Mouse (Mus musculus) midbrain, embryonic 16.5 days (tissue): ENCODE data around the gene Olfr544. TPM values are rescaled to one million over a fixed set of nuclear protein-coding genes. Genes with fewer than 3 reads are reported as not detected.

Experiments
- ATAC-seq: fragments of 200-750 bp; cut with Nextera tagmentation; 2 replicates; pipeline ENCODE4 v1.8.0; 2017; ENCODE audit warnings: moderate TSS enrichment
- H3K27ac ChIP-seq: fragments of 300-500 bp; sonication (generic); 2 replicates; pipeline ENCODE4 v1.5.1; 2014; ENCODE audit warnings: mild to moderate bottlenecking, low read length, mixed read lengths
- H3K27me3 ChIP-seq: fragments of 300-500 bp; sonication (generic); 2 replicates; pipeline ENCODE4 v1.6.1; 2014; ENCODE audit warnings: low read depth, low read length, mixed read lengths; ENCODE audit not compliant: control insufficient read depth, insufficient read depth
- H3K36me3 ChIP-seq: fragments of 300-500 bp; sonication (generic); 2 replicates; pipeline ENCODE4 v1.6.1; 2014; ENCODE audit warnings: mild to moderate bottlenecking, low read length, moderate library complexity, mixed read lengths; ENCODE audit not compliant: control insufficient read depth, insufficient read depth
- H3K4me1 ChIP-seq: fragments of 300-500 bp; sonication (generic); 2 replicates; pipeline ENCODE4 v1.6.1; 2014; ENCODE audit warnings: mild to moderate bottlenecking, low read length, mixed read lengths; ENCODE audit not compliant: control insufficient read depth, insufficient read depth
- H3K4me2 ChIP-seq: fragments of 300-500 bp; sonication (generic); 2 replicates; pipeline ENCODE4 v1.6.1; 2014; ENCODE audit warnings: mild to moderate bottlenecking, low read length, mixed read lengths
- H3K4me3 ChIP-seq: fragments of 300-500 bp; sonication (generic); 2 replicates; pipeline ENCODE4 v1.5.1; 2014; ENCODE audit warnings: low read depth, mild to moderate bottlenecking, low read length, moderate library complexity, mixed read lengths
- H3K9ac ChIP-seq: fragments of 300-500 bp; sonication (generic); 2 replicates; pipeline ENCODE4 v1.6.1; 2014; ENCODE audit warnings: low read depth, low read length, mixed read lengths
- H3K9me3 ChIP-seq: fragments of 300-500 bp; sonication (generic); replicated peaks from 2 replicates; pipeline ENCODE4 v1.6.1; 2014; ENCODE audit warnings: mild to moderate bottlenecking, low read length, mixed read lengths; ENCODE audit not compliant: control insufficient read depth, poor library complexity, severe bottlenecking
- WGBS: fragments of 180-500 bp; shearing (Covaris S2); extraction: QIAGEN DNeasy Blood & Tissue Kit; methylation state at CpG from one replicate; pipeline ENCODE4 v1.1.7; 2014; 5-methylcytosine and 5-hydroxymethylcytosine counted together
- polyA plus RNA-seq: library from polyadenylated mRNA; unstranded; fragments of >200 nt; fragmentation: Nextera tagmentation; extraction: Ambion mirVana; gene quantifications from 2 replicates; pipeline ENCODE4 v1.2.1, GENCODE M21; 2015

The Olfr544 gene
- polyA plus RNA-seq, 1 experiment from 2014 or later, result 0.19 TPM

- ATAC-seq, result no peak
- Histone ChIP-seq H3K4me1 (no peaks in the 10 kb centered on the region), H3K27me3 (no peaks in the 10 kb centered on the region), H3K4me2 (no peak within 1 kb of the TSS), H3K9ac (no peak within 1 kb of the TSS), H3K4me3 (no peak within 1 kb of the TSS), H3K27ac (no peak within 1 kb of the TSS), H3K36me3 (0 out of 2 replicates have a peak, but pooled peaks cover 4% of the 10 kb centered on the region), H3K9me3 (no peaks in the 10 kb centered on the region)
- 94% methylated on average over 4 of the region's 4 CpGs for WGBS
These were observed 6.5 kb downstream of the Olfr544 start, which contains the start of gene Olfr543 for GRCm38 (mm10) chr7:102481579-102481978. TSS of gene Olfr543 (minus strand) at chr7:102481679.

DNA sequence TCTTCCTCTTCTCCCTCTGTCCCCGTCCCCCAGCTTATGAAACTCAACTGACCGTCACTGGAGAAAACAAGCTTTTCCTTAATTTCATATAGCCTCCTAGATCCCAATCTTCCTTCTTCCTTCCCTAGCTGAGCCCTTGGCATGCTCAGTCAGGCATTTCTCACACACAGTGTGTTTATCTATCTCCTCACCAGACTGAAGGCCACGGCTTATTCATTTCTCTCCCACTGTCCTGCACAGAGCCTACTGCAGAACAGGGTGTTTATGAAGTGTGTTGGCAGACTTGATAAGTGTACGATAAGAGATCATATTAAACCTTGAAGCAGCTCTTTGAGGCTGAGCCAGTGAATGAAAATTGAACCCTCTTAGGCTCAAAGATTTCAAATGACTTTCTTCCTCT is 7.3 kb downstream of the Olfr544 start:
- Histone ChIP-seq H3K4me1 (no peaks in the 10 kb centered on the region), H3K4me2 (no peak overlapping the region), H3K9me3 (no peaks in the 10 kb centered on the region), H3K27me3 (no peaks in the 10 kb centered on the region), H3K9ac (no peak overlapping the region), H3K4me3 (no peak overlapping the region), H3K27ac (no peak overlapping the region), H3K36me3 (0 out of 2 replicates have a peak, but pooled peaks cover 4% of the 10 kb centered on the region)
- ATAC-seq, result no peak
- 87% methylated on average over 4 of the region's 4 CpGs for WGBS

- WGBS, result 79% methylated on average over 5 of the region's 5 CpGs
These were observed 8.6 kb downstream of the Olfr544 start for GRCm38 (mm10) chr7:102479368-102480078.

GRCm38 (mm10) chr7:102478926-102479325 is 9.2 kb downstream of the Olfr544 start:
- H3K9ac ChIP-seq, result no peak overlapping the region
- H3K9me3 ChIP-seq, result no peaks in the 10 kb centered on the region
- no peak overlapping the region for H3K4me2 ChIP-seq
- H3K4me1 ChIP-seq, result no peaks in the 10 kb centered on the region
- H3K4me3 ChIP-seq, result no peak overlapping the region
- H3K36me3 ChIP-seq, result 0 out of 2 replicates have a peak, but pooled peaks cover 4% of the 10 kb centered on the region
- no peak overlapping the region for H3K27ac ChIP-seq
- no peak for ATAC-seq
- H3K27me3 ChIP-seq, result no peaks in the 10 kb centered on the region
- 87% methylated on average over 3 of the region's 3 CpGs for WGBS

More at GRCm38 (mm10) chr7:102479368-102480078, 8.6 kb downstream of the Olfr544 start:
- Histone ChIP-seq H3K36me3 (0 out of 2 replicates have a peak, but pooled peaks cover 4% of the 10 kb centered on the region), H3K27ac (no peak overlapping the region), H3K27me3 (no peaks in the 10 kb centered on the region), H3K4me2 (no peak overlapping the region), H3K9me3 (no peaks in the 10 kb centered on the region), H3K4me3 (no peak overlapping the region), H3K4me1 (no peaks in the 10 kb centered on the region), H3K9ac (no peak overlapping the region)
- no peak for ATAC-seq

DNA sequence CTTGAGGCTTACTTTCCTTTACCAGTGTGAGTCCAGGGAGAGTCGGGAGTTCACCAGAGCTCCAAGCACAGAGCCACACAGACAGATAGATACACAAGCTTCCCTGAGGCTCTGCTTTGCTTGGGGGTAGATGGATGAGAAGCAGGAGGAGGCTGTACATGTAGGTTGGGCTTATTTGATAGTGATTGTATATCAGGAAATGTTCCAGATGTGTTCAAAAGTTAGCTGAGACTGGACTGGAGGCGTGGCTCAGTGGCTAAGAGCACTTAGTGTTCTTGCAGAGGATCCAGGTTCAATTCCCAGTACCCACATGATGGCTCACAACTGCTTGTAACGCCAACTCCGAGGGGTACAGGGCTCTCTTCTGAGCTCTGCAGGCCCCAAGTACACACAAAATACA is 9.7 kb downstream of the Olfr544 start:
- 89% methylated on average over 4 of the region's 4 CpGs for WGBS
- H3K4me2 ChIP-seq, result no peak overlapping the region
- no peak overlapping the region for H3K27ac ChIP-seq
- no peaks in the 10 kb centered on the region for H3K4me1 ChIP-seq
- no peaks in the 10 kb centered on the region for H3K27me3 ChIP-seq
- no peak overlapping the region for H3K9ac ChIP-seq
- no peak overlapping the region for H3K4me3 ChIP-seq
- 0 out of 2 replicates have a peak, but pooled peaks cover 4% of the 10 kb centered on the region for H3K36me3 ChIP-seq
- ATAC-seq, result no peak
- no peaks in the 10 kb centered on the region for H3K9me3 ChIP-seq

DNA sequence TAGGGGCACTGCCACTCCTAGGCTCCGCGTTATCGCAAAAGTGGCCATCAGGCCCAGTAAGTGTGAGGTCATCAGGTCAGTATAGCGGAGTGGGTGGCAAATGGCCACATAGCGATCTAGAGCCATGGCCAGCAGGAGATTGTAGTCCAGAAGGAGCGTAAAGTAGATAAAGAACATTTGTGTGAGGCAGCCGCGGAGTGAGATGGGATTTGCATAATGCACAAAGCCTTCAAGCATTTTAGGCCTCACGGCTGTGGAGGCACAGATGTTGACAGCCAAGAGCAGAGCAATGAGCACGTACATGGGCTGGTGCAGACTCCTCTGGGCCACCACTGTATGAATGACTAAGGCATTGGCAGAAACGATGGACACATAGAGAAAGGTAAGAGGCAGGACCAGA is 10.7 kb downstream of the Olfr544 start:
- ATAC-seq, result no peak
- no peak overlapping the region for H3K4me3 ChIP-seq
- no peak overlapping the region for H3K4me2 ChIP-seq
- 63% methylated on average over 11 of the region's 11 CpGs for WGBS
- no peaks in the 10 kb centered on the region for H3K27me3 ChIP-seq
- no peak overlapping the region for H3K9ac ChIP-seq
- 0 out of 2 replicates have a peak, but pooled peaks cover 2% of the 10 kb centered on the region for H3K36me3 ChIP-seq
- no peaks in the 10 kb centered on the region for H3K4me1 ChIP-seq
- H3K9me3 ChIP-seq, result no peaks in the 10 kb centered on the region
- no peak overlapping the region for H3K27ac ChIP-seq

GRCm38 (mm10) chr7:102476601-102477000 is 11.5 kb downstream of the Olfr544 start:
- Histone ChIP-seq H3K4me2 (no peak overlapping the region), H3K9me3 (no peaks in the 10 kb centered on the region), H3K4me3 (no peak overlapping the region), H3K9ac (no peak overlapping the region), H3K36me3 (0 out of 2 replicates have a peak, but pooled peaks cover 2% of the 10 kb centered on the region), H3K27ac (no peak overlapping the region), H3K27me3 (no peaks in the 10 kb centered on the region), H3K4me1 (no peaks in the 10 kb centered on the region)
- no peak for ATAC-seq
- 96% methylated on average over 5 of the region's 5 CpGs for WGBS

DNA sequence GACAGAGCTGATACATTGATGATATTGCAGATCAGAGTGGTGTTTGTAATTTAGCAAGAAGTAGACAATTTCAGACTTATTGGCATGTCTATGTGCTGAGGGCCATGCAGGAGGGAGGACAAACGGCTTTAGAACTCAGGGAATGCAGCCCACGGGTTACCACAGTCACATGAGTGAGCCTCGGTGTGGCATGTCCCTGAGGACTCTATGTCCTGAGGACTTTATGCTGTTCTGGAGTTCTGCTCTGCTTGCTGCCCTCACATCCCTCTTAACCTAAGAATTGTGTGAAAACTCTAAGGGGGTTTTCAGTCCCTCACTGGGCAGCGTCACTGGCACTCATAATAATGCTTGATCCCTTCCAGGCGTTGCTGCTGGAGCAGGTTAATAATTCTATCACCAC is 15.4 kb downstream of the Olfr544 start:
- no peak overlapping the region for H3K27ac ChIP-seq
- 79% methylated on average over 5 of the region's 5 CpGs for WGBS
- ATAC-seq, result no peak
- no peak overlapping the region for H3K9ac ChIP-seq
- H3K4me3 ChIP-seq, result no peak overlapping the region
- peaks cover 12% of the 10 kb centered on the region for H3K36me3 ChIP-seq
- H3K27me3 ChIP-seq, result no peaks in the 10 kb centered on the region
- H3K9me3 ChIP-seq, result no peaks in the 10 kb centered on the region
- H3K4me2 ChIP-seq, result no peak overlapping the region
- H3K4me1 ChIP-seq, result no peaks in the 10 kb centered on the region

DNA sequence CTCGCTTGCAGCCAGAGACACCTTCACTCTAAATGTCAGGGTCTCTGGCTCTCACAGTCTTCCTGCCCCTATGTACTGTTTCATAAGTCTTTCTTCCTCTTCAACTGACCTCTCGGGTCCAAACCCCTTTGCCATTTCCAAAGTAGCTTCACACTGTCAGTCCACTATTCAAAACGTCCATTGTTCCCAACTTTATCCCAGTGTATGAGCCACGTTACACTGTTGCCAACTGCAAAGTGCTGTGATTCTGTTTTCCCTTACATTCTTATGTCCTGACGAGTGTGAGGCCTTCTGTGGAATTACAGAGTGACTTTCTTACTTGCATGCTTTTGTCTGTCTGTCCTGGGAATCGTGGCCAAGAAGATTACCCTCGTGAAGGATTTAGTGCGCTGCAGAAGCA is 20.5 kb downstream of the Olfr544 start:
- no peak for ATAC-seq
- Histone ChIP-seq H3K27me3 (no peaks in the 10 kb centered on the region), H3K9me3 (no peaks in the 10 kb centered on the region), H3K27ac (no peak overlapping the region), H3K4me1 (no peaks in the 10 kb centered on the region), H3K4me3 (no peak overlapping the region), H3K4me2 (no peak overlapping the region), H3K36me3 (peaks cover 30% of the 10 kb centered on the region), H3K9ac (no peak overlapping the region)
- WGBS, result 90% methylated on average over 8 of the region's 8 CpGs
